Mouse (Mus musculus): ENCODE results near the gene Theg. TPM values are rescaled to one million over a fixed set of nuclear protein-coding genes. Genes with fewer than 3 reads are reported as not detected.

Theg gene
- polyA plus RNA-seq, 1 experiment from 2014 or later = not detected

- Histone ChIP-seq H3K4me3 (ENCODE audit: low read depth, low read length) (no peak overlapping the region), H3K9me3 (ENCODE audit: control insufficient read depth, low read length) (no peaks in the 10 kb centered on the region), H3K4me1 (replicated peaks; ENCODE audit: control insufficient read depth, insufficient read depth, low read length) (0 out of 2 replicates have a peak, but pooled peaks cover 4% of the 10 kb centered on the region), H3K36me3 (ENCODE audit: control insufficient read depth, insufficient read depth, low read length) (peaks cover 4% of the 10 kb centered on the region; the same call in 1 of the 2 replicates), H3K4me2 (no peak overlapping the region), H3K27me3 (replicated peaks; ENCODE audit: control insufficient read depth, insufficient read depth, low read length) (no peaks in the 10 kb centered on the region), H3K27ac (ENCODE audit: low read depth, low read length) (no peak overlapping the region), H3K9ac (ENCODE audit: low read depth, low read length) (no peak overlapping the region)
- 84% methylated on average over 12 of the region's 12 CpGs for WGBS
- ATAC-seq (replicated peaks; ENCODE audit: low FRiP score) (no peak), DNase-seq (ENCODE audit: low spot score) (peak; percentile 25)
Measured at GRCm38 (mm10) chr10:79526661-79527452, 60.3 kb downstream of the Theg start.

Small RNA genes lying within 50 kb of the gene (microRNA-seq; reads per million reads assigned to microRNA genes)
- gene Mir6909 (ENCODE audit: borderline number of aligned reads) = not detected

Other genes with a start within 250 kb of the Theg start
- gene Vmn2r82, start 230.8 kb downstream of the Theg start, polyA plus RNA-seq (2014; fragmentation: Nextera tagmentation; extraction: Ambion mirVana) = not detected in 2 replicates
- not detected in 2 replicates for gene Vmn2r83, start 118.6 kb downstream of the Theg start, polyA plus RNA-seq (2014; fragmentation: Nextera tagmentation; extraction: Ambion mirVana)
- 27.1 and 30.1 TPM in 2 replicates for gene Plpp2, start 53.5 kb downstream of the Theg start, polyA plus RNA-seq (2014; fragmentation: Nextera tagmentation; extraction: Ambion mirVana)
- 33.1 and 36.5 TPM in 2 replicates for gene Mier2, start 32.1 kb downstream of the Theg start, polyA plus RNA-seq (2014; fragmentation: Nextera tagmentation; extraction: Ambion mirVana)
- gene C2cd4c, start 26.7 kb upstream of the Theg start, polyA plus RNA-seq (2014; fragmentation: Nextera tagmentation; extraction: Ambion mirVana) = not detected in 2 replicates
- gene Shc2, start 50.6 kb upstream of the Theg start, polyA plus RNA-seq (2014; fragmentation: Nextera tagmentation; extraction: Ambion mirVana) = 2.0 and 2.1 TPM in 2 replicates
- not detected in 2 replicates for gene Odf3l2, start 58.4 kb upstream of the Theg start, polyA plus RNA-seq (2014; fragmentation: Nextera tagmentation; extraction: Ambion mirVana)
- gene Madcam1, start 77.2 kb upstream of the Theg start, polyA plus RNA-seq (2014; fragmentation: Nextera tagmentation; extraction: Ambion mirVana) = 1.1 and 1.4 TPM in 2 replicates
- gene Tpgs1, start 82.0 kb upstream of the Theg start, polyA plus RNA-seq (2014; fragmentation: Nextera tagmentation; extraction: Ambion mirVana) = 48.5 and 50.5 TPM in 2 replicates
- 213 and 236 TPM in 2 replicates for gene Cdc34, start 94.9 kb upstream of the Theg start, polyA plus RNA-seq (2014; fragmentation: Nextera tagmentation; extraction: Ambion mirVana)
- gene Gzmm, start 101.7 kb upstream of the Theg start, polyA plus RNA-seq (2014; fragmentation: Nextera tagmentation; extraction: Ambion mirVana) = 0.16 and 0.45 TPM in 2 replicates
- gene Bsg, start 117.2 kb upstream of the Theg start, polyA plus RNA-seq (2014; fragmentation: Nextera tagmentation; extraction: Ambion mirVana) = 992 and 1,001 TPM in 2 replicates
- gene Hcn2, start 129.3 kb upstream of the Theg start, polyA plus RNA-seq (2014; fragmentation: Nextera tagmentation; extraction: Ambion mirVana) = not detected in 2 replicates
- 36.5 and 41.5 TPM in 2 replicates for gene Polrmt, start 159.2 kb upstream of the Theg start, polyA plus RNA-seq (2014; fragmentation: Nextera tagmentation; extraction: Ambion mirVana)
- 0.23 TPM in 1 of 2 replicates, not detected in the other for gene Fgf22, start 167.7 kb upstream of the Theg start, polyA plus RNA-seq (2014; fragmentation: Nextera tagmentation; extraction: Ambion mirVana)
- gene Rnf126, start 179.6 kb upstream of the Theg start, polyA plus RNA-seq (2014; fragmentation: Nextera tagmentation; extraction: Ambion mirVana) = 105 and 119 TPM in 2 replicates
- gene Fstl3, start 189.9 kb upstream of the Theg start, polyA plus RNA-seq (2014; fragmentation: Nextera tagmentation; extraction: Ambion mirVana) = 1.8 and 2.6 TPM in 2 replicates
- gene Prss57, start 203.6 kb upstream of the Theg start, polyA plus RNA-seq (2014; fragmentation: Nextera tagmentation; extraction: Ambion mirVana) = 1.5 and 1.7 TPM in 2 replicates
- gene Palm, start 206.2 kb upstream of the Theg start, polyA plus RNA-seq (2014; fragmentation: Nextera tagmentation; extraction: Ambion mirVana) = 27.6 and 28.6 TPM in 2 replicates
- 0.69 and 1.5 TPM in 2 replicates for gene Misp, start 233.7 kb upstream of the Theg start, polyA plus RNA-seq (2014; fragmentation: Nextera tagmentation; extraction: Ambion mirVana)